Mouse (Mus musculus) Muller cell, postnatal 12 days (primary cell): ENCODE results near the gene Rhbdf2.

Experiments used
- DNase-seq: peaks from one replicate; pipeline ENCODE4 v3.0.0-alpha.2; 2015; ENCODE audit errors: inconsistent ontology term

Gene Rhbdf2

GRCm38 (mm10) chr11:116552194-116552593 is 74.6 kb downstream of the Rhbdf2 start:
- DNase-seq, result no peak

GRCm38 (mm10) chr11:116550748-116551147 is 76.1 kb downstream of the Rhbdf2 start:
- no peak for DNase-seq

- no peak for DNase-seq
Observed at GRCm38 (mm10) chr11:116549273-116550038, 77.4 kb downstream of the Rhbdf2 start.

GRCm38 (mm10) chr11:116548780-116549179 is 78.0 kb downstream of the Rhbdf2 start:
- DNase-seq, result no peak
